Mouse (Mus musculus): Measurements from ENCODE around the gene Spi1. TPM values are rescaled to one million over a fixed set of nuclear protein-coding genes. Genes with fewer than 3 reads are reported as not detected.

Spi1 gene
- polyA plus RNA-seq, 1 experiment from 2014 or later: 13.5 TPM

DNA sequence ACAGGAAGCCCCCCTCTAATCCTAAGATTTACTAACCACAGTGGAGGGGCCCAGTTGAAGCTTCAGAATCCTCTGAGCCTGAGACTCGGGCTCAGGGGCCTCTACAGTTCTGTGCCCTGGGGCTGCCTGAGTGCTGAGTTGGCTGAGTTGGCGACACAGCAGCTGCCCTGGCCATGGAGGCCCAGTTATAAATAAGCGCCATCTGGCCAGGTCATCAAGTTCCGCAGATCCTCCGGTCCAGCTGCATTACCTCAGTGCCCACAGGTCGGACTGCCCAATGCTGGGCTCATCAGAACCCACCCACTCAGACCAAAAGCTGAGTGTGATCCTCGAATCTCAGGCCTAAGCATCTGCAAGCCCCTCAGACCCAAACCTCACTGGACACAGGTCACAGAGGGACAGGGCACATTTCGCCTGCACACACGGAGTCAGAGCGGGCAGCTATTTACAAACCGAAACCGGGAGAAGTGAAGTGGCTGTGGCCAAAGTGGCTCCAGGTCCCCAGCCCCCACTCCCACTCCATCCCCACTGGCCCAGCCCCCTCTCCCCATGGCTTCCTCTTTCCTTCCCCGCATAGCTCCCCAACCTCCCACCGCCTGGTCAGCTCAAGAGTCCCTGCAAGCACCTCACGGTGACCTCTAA is 2.1 kb downstream of the Spi1 start:
- no peak overlapping the region for H3K27ac ChIP-seq
- no peak for ATAC-seq (ENCODE audit: insufficient read depth, low FRiP score, low read depth)
- no peaks in the 10 kb centered on the region for H3K27me3 ChIP-seq (replicated peaks)
- no peak overlapping the region for H3K4me2 ChIP-seq
- H3K4me3 ChIP-seq (replicated peaks): no peak overlapping the region
- no peaks in the 10 kb centered on the region for H3K4me1 ChIP-seq
- H3K9me3 ChIP-seq: no peaks in the 10 kb centered on the region
- H3K36me3 ChIP-seq: no peaks in the 10 kb centered on the region
- 80% methylated on average over 15 of the region's 15 CpGs for WGBS
- no peak overlapping the region for H3K9ac ChIP-seq

DNA sequence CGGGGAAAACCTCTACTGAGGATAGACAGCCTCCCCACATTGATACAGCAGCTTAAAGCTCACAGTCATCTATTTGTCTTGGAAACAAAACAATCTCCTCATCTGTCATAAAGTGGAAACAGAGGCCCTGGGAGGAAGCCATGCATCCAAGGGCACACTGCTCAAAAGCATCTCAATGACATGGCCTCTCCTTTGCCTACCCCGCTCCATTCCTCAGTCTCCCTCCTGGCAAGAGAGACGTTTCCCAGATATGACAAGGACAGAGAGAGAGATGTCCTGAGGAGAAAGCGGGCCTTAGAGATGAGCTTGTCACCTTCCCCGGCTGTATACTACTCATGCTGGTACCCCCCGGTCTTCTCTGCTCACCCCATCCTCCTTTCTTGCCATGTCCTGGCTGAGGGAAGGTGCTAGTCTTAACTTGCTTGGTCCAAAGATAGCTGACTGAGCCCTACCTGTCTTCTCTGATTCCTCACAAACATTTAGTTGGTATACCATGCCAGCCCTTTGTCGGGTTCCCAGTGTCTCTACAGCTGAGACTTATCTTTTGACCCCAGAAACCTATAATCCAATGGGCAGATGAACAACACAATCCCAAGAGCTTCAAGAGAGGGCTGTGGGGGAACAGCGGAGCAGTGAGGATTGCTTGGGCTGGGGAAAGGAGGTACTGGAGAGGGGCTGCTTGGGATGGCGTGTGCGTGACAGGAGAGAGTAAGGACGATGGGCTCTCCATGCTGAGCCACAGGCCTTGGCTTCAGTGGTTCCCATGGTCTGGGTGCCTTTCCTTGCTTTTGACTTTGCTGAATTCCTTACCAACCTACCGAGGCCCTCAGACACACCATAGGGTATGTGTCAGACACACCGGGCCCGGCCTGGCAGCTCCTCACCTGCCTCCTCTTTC is 3.6 kb downstream of the Spi1 start:
- WGBS: 87% methylated on average over 14 of the region's 14 CpGs
- no peak overlapping the region for H3K4me2 ChIP-seq

DNA sequence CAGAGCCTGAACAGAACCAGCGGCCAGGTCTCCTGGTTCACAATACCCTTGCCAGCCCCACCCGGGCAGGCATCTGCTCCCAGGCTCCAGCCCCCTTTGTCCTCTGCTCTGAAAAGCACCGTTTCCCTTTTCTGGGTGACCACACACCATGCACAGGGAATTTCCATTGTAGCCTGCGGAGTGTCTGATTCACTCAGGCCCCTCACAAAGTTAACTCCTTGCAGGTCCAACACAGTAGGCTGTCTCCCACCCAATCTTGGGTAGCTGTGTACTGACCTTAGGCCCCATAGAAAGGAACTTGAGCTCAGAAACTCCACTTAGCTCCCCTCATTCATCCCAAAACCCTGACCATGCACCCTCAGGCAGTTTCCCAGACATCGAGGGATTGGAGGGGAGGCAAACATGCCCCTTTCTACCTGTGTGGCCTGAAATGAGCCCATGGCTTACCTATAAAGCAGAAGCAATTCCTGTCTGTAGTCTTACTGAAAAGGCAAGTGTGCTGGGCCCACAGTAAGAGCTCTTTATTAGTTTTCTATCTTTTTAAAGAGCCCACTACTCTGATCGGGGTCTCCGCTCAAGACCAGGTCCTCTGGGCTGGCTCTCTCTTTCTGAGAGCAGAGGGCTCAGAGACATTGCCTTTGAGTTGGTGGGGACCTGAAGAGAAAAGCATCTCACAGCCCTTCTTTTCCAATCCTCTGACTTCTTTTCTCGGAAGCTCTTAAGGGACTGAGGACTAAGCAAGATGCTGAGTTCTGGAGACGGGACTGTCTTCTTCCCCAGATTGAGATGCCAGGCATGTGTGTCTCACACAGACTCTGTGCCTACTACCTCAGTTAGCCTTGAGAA is 4.4 kb downstream of the Spi1 start:
- ATAC-seq (ENCODE audit: insufficient read depth, low FRiP score, low read depth): no peak
- no peak overlapping the region for H3K9ac ChIP-seq
- no peaks in the 10 kb centered on the region for H3K27me3 ChIP-seq (replicated peaks)
- no peak overlapping the region for H3K27ac ChIP-seq
- H3K9me3 ChIP-seq: no peaks in the 10 kb centered on the region
- WGBS: 72% methylated on average over 9 of the region's 9 CpGs
- no peak overlapping the region for H3K4me2 ChIP-seq
- H3K4me1 ChIP-seq: no peaks in the 10 kb centered on the region
- H3K36me3 ChIP-seq: no peaks in the 10 kb centered on the region
- H3K4me3 ChIP-seq (replicated peaks): no peak overlapping the region

More for the DNA sequence above, 3.6 kb downstream of the Spi1 start:
- Histone ChIP-seq H3K9me3 (no peaks in the 10 kb centered on the region), H3K27me3 (replicated peaks) (no peaks in the 10 kb centered on the region), H3K9ac (no peak overlapping the region), H3K4me1 (no peaks in the 10 kb centered on the region), H3K27ac (no peak overlapping the region), H3K4me3 (replicated peaks) (no peak overlapping the region), H3K36me3 (no peaks in the 10 kb centered on the region)
- no peak for ATAC-seq (ENCODE audit: insufficient read depth, low FRiP score, low read depth)

DNA sequence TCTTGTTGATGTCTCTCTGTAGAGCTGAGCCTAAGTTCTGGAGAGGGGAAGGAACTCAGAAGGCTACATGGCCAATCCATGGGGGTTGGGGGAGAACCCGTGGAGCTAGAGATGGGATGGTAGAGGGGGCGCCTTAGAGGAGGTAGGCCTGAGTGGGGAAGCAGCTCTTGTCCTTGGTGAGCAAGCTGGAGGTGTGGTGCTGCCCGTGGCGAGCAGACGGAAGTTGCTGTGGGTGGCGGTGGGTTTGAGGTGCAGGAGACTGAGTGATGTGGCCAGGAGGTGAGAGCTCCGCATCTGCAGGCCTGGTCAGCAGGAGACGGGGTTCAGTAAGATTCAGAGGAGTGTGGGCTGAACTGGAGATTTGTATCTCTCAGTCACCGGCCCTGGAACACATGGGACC is 5.3 kb downstream of the Spi1 start:
- ATAC-seq (ENCODE audit: insufficient read depth, low FRiP score, low read depth): no peak

DNA sequence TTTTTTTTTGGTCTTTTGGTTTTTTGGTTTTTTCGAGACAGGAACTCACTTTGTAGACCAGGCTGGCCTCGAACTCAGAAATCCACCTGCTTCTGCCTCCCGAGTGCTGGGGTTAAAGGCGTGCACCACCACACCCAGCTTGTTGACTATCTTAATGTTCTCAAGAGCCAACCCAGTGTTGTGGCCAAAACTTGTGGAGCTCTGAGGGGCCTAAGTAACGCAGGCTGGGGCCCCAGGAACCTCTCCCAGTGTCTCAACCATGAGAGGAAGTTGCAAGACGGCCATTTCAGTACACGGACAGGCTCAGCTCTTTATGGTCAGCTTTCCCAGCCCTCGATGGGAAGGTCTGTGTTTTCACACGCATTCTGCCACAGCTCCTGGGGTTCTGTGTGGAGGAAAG is 6.8 kb downstream of the Spi1 start:
- H3K9ac ChIP-seq: no peak overlapping the region
- no peaks in the 10 kb centered on the region for H3K36me3 ChIP-seq
- H3K4me1 ChIP-seq: no peaks in the 10 kb centered on the region
- ATAC-seq (ENCODE audit: insufficient read depth, low FRiP score, low read depth): no peak
- 69% methylated on average over 9 of the region's 9 CpGs for WGBS
- H3K27me3 ChIP-seq (replicated peaks): no peaks in the 10 kb centered on the region
- H3K4me2 ChIP-seq: no peak overlapping the region
- H3K9me3 ChIP-seq: no peaks in the 10 kb centered on the region
- H3K27ac ChIP-seq: no peak overlapping the region
- H3K4me3 ChIP-seq (replicated peaks): no peak overlapping the region

More for the DNA sequence above, 5.3 kb downstream of the Spi1 start:
- H3K4me3 ChIP-seq (replicated peaks): no peak overlapping the region
- H3K4me2 ChIP-seq: no peak overlapping the region
- 84% methylated on average over 9 of the region's 9 CpGs for WGBS
- H3K9ac ChIP-seq: no peak overlapping the region
- no peak overlapping the region for H3K27ac ChIP-seq
- H3K27me3 ChIP-seq (replicated peaks): no peaks in the 10 kb centered on the region
- H3K36me3 ChIP-seq: no peaks in the 10 kb centered on the region
- no peaks in the 10 kb centered on the region for H3K9me3 ChIP-seq
- H3K4me1 ChIP-seq: no peaks in the 10 kb centered on the region

DNA sequence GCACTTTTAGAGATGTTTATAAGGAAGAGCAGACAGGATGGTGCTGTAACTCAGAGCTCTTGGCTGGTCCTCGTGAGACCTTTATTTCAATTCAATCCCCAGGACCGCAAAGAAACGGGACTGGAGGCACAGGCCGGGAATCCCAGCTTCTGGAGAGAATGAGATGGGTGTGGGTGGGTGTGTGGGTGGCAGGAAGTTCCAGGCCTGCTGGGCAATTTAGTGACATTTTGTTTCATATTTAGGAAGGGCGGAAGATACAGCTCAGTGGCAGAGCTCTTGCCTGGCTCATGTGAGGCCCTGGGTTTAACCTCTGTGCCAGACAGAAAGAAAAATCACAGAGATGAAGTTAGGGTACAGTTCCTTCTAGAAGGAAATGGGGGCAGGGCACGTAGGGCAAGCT is 8.0 kb downstream of the Spi1 start:
- no peak overlapping the region for H3K27ac ChIP-seq
- ATAC-seq (ENCODE audit: insufficient read depth, low FRiP score, low read depth): no peak
- no peaks in the 10 kb centered on the region for H3K9me3 ChIP-seq
- WGBS: 67% methylated on average over 6 of the region's 6 CpGs
- H3K27me3 ChIP-seq (replicated peaks): no peaks in the 10 kb centered on the region
- H3K4me1 ChIP-seq: no peaks in the 10 kb centered on the region
- H3K9ac ChIP-seq: no peak overlapping the region
- H3K4me3 ChIP-seq (replicated peaks): no peak overlapping the region
- H3K4me2 ChIP-seq: no peak overlapping the region
- no peaks in the 10 kb centered on the region for H3K36me3 ChIP-seq

DNA sequence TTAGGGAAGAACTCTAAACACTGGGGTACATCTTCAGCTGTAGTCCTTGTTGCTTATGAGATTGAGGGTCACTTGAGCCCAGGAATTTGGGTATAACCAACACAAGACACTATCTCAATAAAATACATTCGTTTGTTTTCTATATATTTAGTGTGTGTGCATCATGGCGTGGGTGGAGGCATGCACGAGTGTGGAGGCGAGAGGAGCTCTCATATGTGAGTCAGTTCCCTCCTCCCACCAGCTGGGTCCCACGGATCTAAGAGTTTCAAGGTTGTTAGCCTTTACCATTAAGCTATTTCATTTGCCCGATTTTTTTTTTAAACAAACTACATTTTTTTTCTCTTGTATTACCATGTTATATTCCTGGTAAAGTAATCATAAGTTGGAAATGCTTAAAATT is 8.6 kb downstream of the Spi1 start:
- no peak overlapping the region for H3K4me2 ChIP-seq
- ATAC-seq (ENCODE audit: insufficient read depth, low FRiP score, low read depth): no peak
- H3K27ac ChIP-seq: no peak overlapping the region
- no peak overlapping the region for H3K4me3 ChIP-seq (replicated peaks)
- H3K27me3 ChIP-seq (replicated peaks): no peaks in the 10 kb centered on the region
- H3K36me3 ChIP-seq: no peaks in the 10 kb centered on the region
- H3K4me1 ChIP-seq: no peaks in the 10 kb centered on the region
- WGBS: 69% methylated on average over 6 of the region's 6 CpGs
- no peaks in the 10 kb centered on the region for H3K9me3 ChIP-seq
- H3K9ac ChIP-seq: no peak overlapping the region

DNA sequence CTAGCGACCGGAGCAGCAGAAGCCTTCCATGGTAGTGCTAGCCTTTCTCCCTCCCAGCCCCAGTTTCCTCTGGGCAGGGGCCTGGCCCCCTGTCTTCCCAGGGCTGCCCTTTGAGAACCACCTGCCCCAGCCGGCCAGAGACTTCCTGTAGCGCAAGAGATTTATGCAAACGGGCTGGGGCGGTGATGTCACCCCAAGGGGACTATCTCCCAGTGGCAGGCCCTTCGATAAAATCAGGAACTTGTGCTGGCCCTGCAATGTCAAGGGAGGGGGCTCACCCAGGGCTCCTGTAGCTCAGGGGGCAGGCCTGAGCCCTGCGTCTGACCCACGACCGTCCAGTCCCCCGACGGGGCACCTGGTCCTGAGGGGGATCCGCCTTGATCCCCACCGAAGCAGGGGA is 14.3 kb downstream of the Spi1 start:
- no peak overlapping the region for H3K27ac ChIP-seq
- no peak overlapping the region for H3K4me2 ChIP-seq
- no peak overlapping the region for H3K9ac ChIP-seq
- ATAC-seq (ENCODE audit: insufficient read depth, low FRiP score, low read depth): no peak
- H3K4me1 ChIP-seq: no peaks in the 10 kb centered on the region
- H3K36me3 ChIP-seq: no peaks in the 10 kb centered on the region
- no peaks in the 10 kb centered on the region for H3K9me3 ChIP-seq
- peak overlapping the region; percentile 8; the same call in 1 of the 2 replicates for H3K4me3 ChIP-seq (replicated peaks)
- H3K27me3 ChIP-seq (replicated peaks): no peaks in the 10 kb centered on the region; the same call in 1 of the 2 replicates
- 60% methylated on average over 14 of the region's 14 CpGs for WGBS

DNA sequence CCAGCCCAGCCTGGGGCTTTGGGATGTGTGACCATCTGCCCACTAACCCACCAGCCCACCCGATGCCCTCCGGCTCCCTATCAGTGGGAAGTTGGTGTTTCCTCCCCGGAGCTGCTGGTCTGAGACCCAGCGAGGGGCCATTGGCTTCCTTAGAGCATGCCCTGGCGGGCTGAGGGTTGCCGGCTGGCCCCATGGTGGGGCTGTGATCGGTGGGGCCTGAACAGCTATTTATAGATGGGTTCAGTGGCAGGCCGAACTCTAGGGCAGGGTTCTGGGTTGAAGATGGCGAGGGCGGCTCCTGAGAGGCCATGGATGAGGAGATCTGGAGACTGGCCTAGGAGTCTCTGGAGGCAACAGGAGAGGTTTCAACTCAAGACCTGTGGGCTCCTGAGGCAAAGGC is 14.8 kb downstream of the Spi1 start:
- H3K27me3 ChIP-seq (replicated peaks): no peaks in the 10 kb centered on the region; the same call in 1 of the 2 replicates
- H3K4me2 ChIP-seq: no peak overlapping the region
- H3K9ac ChIP-seq: no peak overlapping the region
- WGBS: 79% methylated on average over 10 of the region's 10 CpGs
- peak overlapping the region; percentile 8; the same call in 1 of the 2 replicates for H3K4me3 ChIP-seq (replicated peaks)
- no peaks in the 10 kb centered on the region for H3K4me1 ChIP-seq
- no peaks in the 10 kb centered on the region for H3K36me3 ChIP-seq
- no peak for ATAC-seq (ENCODE audit: insufficient read depth, low FRiP score, low read depth)
- H3K9me3 ChIP-seq: no peaks in the 10 kb centered on the region
- no peak overlapping the region for H3K27ac ChIP-seq

DNA sequence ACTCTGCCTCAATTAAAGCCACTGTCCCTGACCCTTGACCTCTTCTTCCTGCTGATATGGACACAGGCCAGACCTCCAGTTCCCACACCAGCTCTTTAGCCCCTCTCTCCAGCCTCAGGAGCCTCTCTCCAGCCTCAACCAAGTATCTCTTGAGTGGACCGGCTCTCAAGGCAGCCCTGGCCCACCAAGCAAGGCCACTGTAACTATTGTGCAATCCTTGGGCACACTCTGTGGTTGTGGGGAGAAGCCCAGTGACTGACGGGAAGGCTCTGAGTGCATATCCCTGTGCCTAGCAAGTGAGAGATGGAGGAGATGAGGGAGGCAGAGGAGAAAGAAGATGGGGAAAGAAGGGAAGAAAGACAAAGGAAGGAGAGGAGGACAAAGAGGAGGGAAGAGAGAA is 16.0 kb downstream of the Spi1 start:
- 83% methylated on average over 2 of the region's 2 CpGs for WGBS
- no peak overlapping the region for H3K4me2 ChIP-seq
- H3K27ac ChIP-seq: no peak overlapping the region
- no peak overlapping the region; the same call in 1 of the 2 replicates for H3K4me3 ChIP-seq (replicated peaks)
- no peak overlapping the region for H3K9ac ChIP-seq
- H3K9me3 ChIP-seq: no peaks in the 10 kb centered on the region
- no peaks in the 10 kb centered on the region for H3K4me1 ChIP-seq
- no peaks in the 10 kb centered on the region for H3K36me3 ChIP-seq
- no peak for ATAC-seq (ENCODE audit: insufficient read depth, low FRiP score, low read depth)
- no peaks in the 10 kb centered on the region; the same call in 1 of the 2 replicates for H3K27me3 ChIP-seq (replicated peaks)

DNA sequence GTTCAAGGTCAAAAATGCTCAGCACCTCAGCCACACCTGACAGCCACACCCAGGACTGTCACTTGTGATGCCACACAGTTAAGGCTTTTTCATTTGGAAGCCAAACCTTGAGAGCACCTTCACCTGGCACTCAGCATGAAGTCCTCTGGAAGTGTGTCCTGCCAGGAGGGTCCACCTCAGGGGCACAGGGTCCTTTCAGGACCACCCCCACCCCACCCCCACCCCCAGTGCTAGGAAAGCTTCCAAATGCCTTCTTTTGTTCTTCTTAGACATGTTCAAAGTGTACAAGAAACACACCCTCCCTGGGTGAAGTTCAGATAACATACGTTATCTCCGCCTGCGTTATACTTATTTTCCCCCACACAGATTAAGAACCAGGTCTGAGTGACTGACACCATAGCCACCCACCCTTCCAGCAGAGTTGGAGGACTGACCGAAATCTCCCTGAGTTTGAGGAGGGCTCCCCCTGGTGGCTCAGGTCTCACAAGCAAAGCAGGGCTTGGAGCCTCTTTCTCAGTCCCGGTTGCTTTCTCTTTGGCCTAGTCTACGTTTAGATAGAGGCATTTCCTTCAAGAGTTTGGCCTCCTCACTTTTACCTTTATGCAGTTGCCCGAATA is 19.0 kb downstream of the Spi1 start:
- Histone ChIP-seq H3K9ac (no peak overlapping the region), H3K4me2 (no peak overlapping the region), H3K4me3 (replicated peaks) (no peak overlapping the region), H3K4me1 (no peaks in the 10 kb centered on the region), H3K27me3 (replicated peaks) (no peaks in the 10 kb centered on the region; the same call in 1 of the 2 replicates), H3K9me3 (no peaks in the 10 kb centered on the region), H3K36me3 (no peaks in the 10 kb centered on the region), H3K27ac (no peak overlapping the region)
- 7% methylated on average over 7 of the region's 7 CpGs for WGBS
- ATAC-seq (ENCODE audit: insufficient read depth, low FRiP score, low read depth): peak; percentile 81

Data from stomach, embryonic 15.5 days (tissue).